7 mouse cellular contexts compared by ENCODE assay signal in genomic region chr6:87466221-87466620, GRCm38 (mm10). TPM values are rescaled to one million over a fixed set of nuclear protein-coding genes. Genes with fewer than 3 reads are reported as not detected.
A peak's percentile ranks its signal among the peaks of the same experiment; 100 is the strongest.
DNase-seq lines count a peak whose midpoint lies in the region; ATAC-seq and TF ChIP-seq lines count a peak whose summit lies in the region.

No protein-coding gene starts in this region.

- H3K36me3 ChIP-seq in midbrain, embryonic 13.5 days, result no peaks in the 10 kb centered on the region

- no peak for ATAC-seq in midbrain, embryonic 13.5 days

- peaks cover 6% of the 10 kb centered on the region; the same call in 1 of the 2 replicates for H3K4me1 ChIP-seq in midbrain, embryonic 13.5 days (replicated peaks)

- TF ChIP-seq CTCF in gastrocnemius, adult 2 months (IDR thresholded peaks at IDR 0.05), result peak; percentile 95

- intact Hi-C loops in gastrocnemius, adult 2 months (cut with DNase I), result loop anchor here (2.0 kb wide), 2 partner anchors 47 to 205 kb away; no protein-coding TSS in a partner anchor
- intact Hi-C loops in left cerebral cortex, postnatal 14 days (cut with DNase I), result loop anchor here (5.0 kb wide), 1 partner anchor 46 kb away; no protein-coding TSS in a partner anchor

- DNase-seq in adipocyte (ENCODE audit: low spot score), result peak; percentile 83
- DNase-seq in cerebellum, postnatal 25 days, result peak; percentile 61 to 79
- DNase-seq in gastrocnemius, adult 2 months, result peak; percentile 76
- DNase-seq in hindlimb bud, embryonic 11.5 days (ENCODE audit: extremely low spot score, low read depth, low spot score), result peak; percentile 57
- DNase-seq in left cerebral cortex, postnatal 14 days (ENCODE audit: low spot score in 2 of 2), result peak; percentile 43 to 62
- peak; percentile 43 to 65 for DNase-seq in spleen, adult 18-20 months

- 6% methylated on average over 12 of the region's 12 CpGs for WGBS in midbrain, embryonic 13.5 days

- peak overlapping the region; percentile 33 for H3K4me2 ChIP-seq in midbrain, embryonic 13.5 days (replicated peaks)

- H3K27me3 ChIP-seq in midbrain, embryonic 13.5 days, result peaks cover 3% of the 10 kb centered on the region; the same call in 1 of the 2 replicates

- H3K9me3 ChIP-seq in midbrain, embryonic 13.5 days, result no peaks in the 10 kb centered on the region

- H3K4me3 ChIP-seq in gastrocnemius, adult 2 months, result no peak overlapping the region
- H3K4me3 ChIP-seq in midbrain, embryonic 13.5 days (replicated peaks), result no peak overlapping the region

- H3K27ac ChIP-seq in gastrocnemius, adult 2 months, result no peak overlapping the region
- H3K27ac ChIP-seq in midbrain, embryonic 13.5 days, result no peak overlapping the region

- peak overlapping the region; percentile 24; the same call in 1 of the 2 replicates for H3K9ac ChIP-seq in midbrain, embryonic 13.5 days (replicated peaks)

RNA-seq across cellular contexts. Expression of gene Bmp10, which starts 37.4 kb away (rescaled TPM):
- not detected for total RNA-seq in gastrocnemius, adult 2 months (2021)
- total RNA-seq in left cerebral cortex, postnatal 14 days (2021), result not detected
- polyA plus RNA-seq in midbrain, embryonic 13.5 days (2015; fragmentation: Nextera tagmentation; extraction: Ambion mirVana), result not detected in 2 replicates
